Mouse (Mus musculus): ENCODE data around the gene Tst. TPM values are rescaled to one million over a fixed set of nuclear protein-coding genes. Genes with fewer than 3 reads are reported as not detected.

The Tst gene
- total and polyA plus RNA-seq, 3 experiments, result 0.93 to 4.3 (median 1.8) TPM

GRCm38 (mm10) chr15:78402423-78402822 is 3.3 kb downstream of the Tst start:
- Histone ChIP-seq H3K4me3 (ENCODE audit: low read depth, low read length) (no peak overlapping the region), H3K4me1 (ENCODE audit: insufficient read depth, low read depth, low read length) (peaks cover 23% of the 10 kb centered on the region), H3K36me3 (replicated peaks) (no peaks in the 10 kb centered on the region), H3K9me3 (replicated peaks) (no peaks in the 10 kb centered on the region), H3K27me3 (ENCODE audit: insufficient read depth, low read length) (peaks cover 67% of the 10 kb centered on the region)
- no peak for TF ChIP-seq GATA2 (IDR thresholded peaks at IDR 0.05; ENCODE audit: borderline replicate concordance, low read depth, low read length)
- TF ChIP-seq GATA1 (IDR thresholded peaks at IDR 0.05; ENCODE audit: borderline replicate concordance, low read length), result no peak
- TF ChIP-seq TAL1 (conservative IDR thresholded peaks at IDR 0.05; ENCODE audit: low read depth, low read length), result no peak
- TF ChIP-seq POLR2AphosphoS5 (IDR thresholded peaks at IDR 0.05; ENCODE audit: insufficient replicate concordance, low read depth, low read length), result no peak
- no peak for TF ChIP-seq CTCF (IDR thresholded peaks at IDR 0.05; ENCODE audit: low read depth, low read length)
- no peak for ATAC-seq (ENCODE audit: extremely low read depth, insufficient number of reproducible peaks, low FRiP score, poor library complexity, severe bottlenecking)
- no peak for DNase-seq (ENCODE audit: low spot score)

- ATAC-seq (ENCODE audit: extremely low read depth, insufficient number of reproducible peaks, low FRiP score, poor library complexity, severe bottlenecking), result no peak
- Histone ChIP-seq H3K36me3 (replicated peaks) (no peaks in the 10 kb centered on the region), H3K9me3 (replicated peaks) (no peaks in the 10 kb centered on the region), H3K27me3 (ENCODE audit: insufficient read depth, low read length) (peaks cover 67% of the 10 kb centered on the region), H3K4me1 (ENCODE audit: insufficient read depth, low read depth, low read length) (peaks cover 18% of the 10 kb centered on the region), H3K4me3 (ENCODE audit: low read depth, low read length) (no peak overlapping the region)
- no peak for TF ChIP-seq TAL1 (conservative IDR thresholded peaks at IDR 0.05; ENCODE audit: low read depth, low read length)
- no peak for TF ChIP-seq POLR2AphosphoS5 (IDR thresholded peaks at IDR 0.05; ENCODE audit: insufficient replicate concordance, low read depth, low read length)
- no peak for TF ChIP-seq GATA2 (IDR thresholded peaks at IDR 0.05; ENCODE audit: borderline replicate concordance, low read depth, low read length)
- DNase-seq (ENCODE audit: low spot score), result no peak
Observed at GRCm38 (mm10) chr15:78401921-78402320, 3.8 kb downstream of the Tst start.

- no peaks in the 10 kb centered on the region for H3K9me3 ChIP-seq (replicated peaks)
- H3K4me3 ChIP-seq (ENCODE audit: low read depth, low read length), result no peak overlapping the region
- DNase-seq (ENCODE audit: low spot score), result no peak
- H3K27me3 ChIP-seq (ENCODE audit: insufficient read depth, low read length), result peaks cover 69% of the 10 kb centered on the region
- ATAC-seq (ENCODE audit: extremely low read depth, insufficient number of reproducible peaks, low FRiP score, poor library complexity, severe bottlenecking), result no peak
- no peaks in the 10 kb centered on the region for H3K36me3 ChIP-seq (replicated peaks)
- peaks cover 12% of the 10 kb centered on the region for H3K4me1 ChIP-seq (ENCODE audit: insufficient read depth, low read depth, low read length)
- TF ChIP-seq GATA1 (IDR thresholded peaks at IDR 0.05; ENCODE audit: borderline replicate concordance, low read length) (no peak), CTCF (IDR thresholded peaks at IDR 0.05; ENCODE audit: low read depth, low read length) (no peak), TAL1 (conservative IDR thresholded peaks at IDR 0.05; ENCODE audit: low read depth, low read length) (no peak), GATA2 (IDR thresholded peaks at IDR 0.05; ENCODE audit: borderline replicate concordance, low read depth, low read length) (no peak), POLR2AphosphoS5 (IDR thresholded peaks at IDR 0.05; ENCODE audit: insufficient replicate concordance, low read depth, low read length) (no peak)
Observed at GRCm38 (mm10) chr15:78401345-78401744, 4.4 kb downstream of the Tst start.

DNA sequence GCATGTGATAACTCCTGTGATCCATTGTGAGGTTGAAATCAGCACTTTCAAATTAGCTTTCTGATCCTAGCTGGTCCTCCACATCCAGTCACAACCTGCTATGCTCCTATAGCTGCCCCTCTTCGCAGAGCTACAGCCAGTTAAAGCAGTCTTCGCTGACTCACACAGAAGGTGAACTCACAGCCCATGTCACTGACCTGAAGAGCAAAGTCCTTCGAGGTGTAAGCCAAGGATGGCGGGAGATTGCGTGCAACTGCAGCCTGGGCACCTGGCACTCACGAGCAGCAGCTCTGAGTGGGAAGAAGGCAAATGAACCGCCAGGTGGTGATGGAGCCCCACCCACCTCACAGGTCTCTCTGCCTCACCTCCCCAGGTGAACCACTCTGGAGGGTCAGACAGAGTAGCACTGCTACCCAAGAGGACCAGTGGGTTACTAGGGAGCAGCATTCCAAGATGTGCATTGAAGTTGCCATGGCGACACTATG is 10.2 kb downstream of the Tst start, which contains the start of gene Tex33:
Gene Tex33 (minus strand): TSS at position 435 of the 485 bp plus-strand sequence.
- Histone ChIP-seq H3K27me3 (ENCODE audit: insufficient read depth, low read length) (peaks cover 64% of the 10 kb centered on the region), H3K9me3 (replicated peaks) (no peaks in the 10 kb centered on the region), H3K4me3 (ENCODE audit: low read depth, low read length) (no peak within 1 kb of the TSS), H3K4me1 (ENCODE audit: insufficient read depth, low read depth, low read length) (no peaks in the 10 kb centered on the region), H3K36me3 (replicated peaks) (no peaks in the 10 kb centered on the region)
- ATAC-seq (ENCODE audit: extremely low read depth, insufficient number of reproducible peaks, low FRiP score, poor library complexity, severe bottlenecking), result no peak
- no peak for DNase-seq (ENCODE audit: low spot score)
- TF ChIP-seq CTCF (IDR thresholded peaks at IDR 0.05; ENCODE audit: low read depth, low read length), result no peak
- TF ChIP-seq GATA2 (IDR thresholded peaks at IDR 0.05; ENCODE audit: borderline replicate concordance, low read depth, low read length), result no peak
- no peak for TF ChIP-seq GATA1 (IDR thresholded peaks at IDR 0.05; ENCODE audit: borderline replicate concordance, low read length)
- TF ChIP-seq POLR2AphosphoS5 (IDR thresholded peaks at IDR 0.05; ENCODE audit: insufficient replicate concordance, low read depth, low read length), result no peak
- no peak for TF ChIP-seq TAL1 (conservative IDR thresholded peaks at IDR 0.05; ENCODE audit: low read depth, low read length)

DNA sequence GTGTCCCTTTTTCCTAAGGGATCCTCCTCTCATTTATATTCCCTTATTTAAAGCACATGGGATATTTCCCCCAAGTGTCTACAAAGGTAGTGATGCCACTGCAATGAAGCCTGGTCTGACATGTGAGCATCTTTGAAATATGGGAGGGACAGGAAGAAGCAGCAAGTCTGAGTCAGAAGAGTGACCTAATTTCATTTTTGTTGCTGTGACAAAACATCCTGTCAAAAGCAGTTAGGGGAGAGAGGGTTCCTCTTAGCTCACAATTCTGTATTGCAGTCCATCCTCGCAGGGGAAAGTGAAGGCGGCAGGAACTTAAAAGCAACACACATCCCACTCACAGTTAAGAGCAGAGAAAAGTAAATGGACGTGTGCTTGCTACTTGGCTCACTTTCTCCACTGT is 14.9 kb downstream of the Tst start:
- DNase-seq (ENCODE audit: low spot score) (no peak), ATAC-seq (ENCODE audit: extremely low read depth, insufficient number of reproducible peaks, low FRiP score, poor library complexity, severe bottlenecking) (no peak)
- no peaks in the 10 kb centered on the region for H3K4me1 ChIP-seq (ENCODE audit: insufficient read depth, low read depth, low read length)
- TF ChIP-seq POLR2AphosphoS5 (IDR thresholded peaks at IDR 0.05; ENCODE audit: insufficient replicate concordance, low read depth, low read length), result no peak
- no peak for TF ChIP-seq GATA1 (IDR thresholded peaks at IDR 0.05; ENCODE audit: borderline replicate concordance, low read length)
- no peak for TF ChIP-seq CTCF (IDR thresholded peaks at IDR 0.05; ENCODE audit: low read depth, low read length)
- no peak for TF ChIP-seq GATA2 (IDR thresholded peaks at IDR 0.05; ENCODE audit: borderline replicate concordance, low read depth, low read length)
- TF ChIP-seq TAL1 (conservative IDR thresholded peaks at IDR 0.05; ENCODE audit: low read depth, low read length), result no peak
- H3K9me3 ChIP-seq (replicated peaks), result no peaks in the 10 kb centered on the region
- H3K4me3 ChIP-seq (ENCODE audit: low read depth, low read length), result no peak overlapping the region
- peaks cover 63% of the 10 kb centered on the region for H3K27me3 ChIP-seq (ENCODE audit: insufficient read depth, low read length)
- H3K36me3 ChIP-seq (replicated peaks), result no peaks in the 10 kb centered on the region

GRCm38 (mm10) chr15:78385564-78385963 is 20.1 kb downstream of the Tst start:
- DNase-seq (ENCODE audit: low spot score) (no peak), ATAC-seq (ENCODE audit: extremely low read depth, insufficient number of reproducible peaks, low FRiP score, poor library complexity, severe bottlenecking) (no peak)
- no peaks in the 10 kb centered on the region for H3K4me1 ChIP-seq (ENCODE audit: insufficient read depth, low read depth, low read length)
- H3K36me3 ChIP-seq (replicated peaks), result no peaks in the 10 kb centered on the region
- H3K27me3 ChIP-seq (ENCODE audit: insufficient read depth, low read length), result peaks cover 52% of the 10 kb centered on the region
- H3K9me3 ChIP-seq (replicated peaks), result no peaks in the 10 kb centered on the region
- H3K4me3 ChIP-seq (ENCODE audit: low read depth, low read length), result no peak overlapping the region
- TF ChIP-seq POLR2AphosphoS5 (IDR thresholded peaks at IDR 0.05; ENCODE audit: insufficient replicate concordance, low read depth, low read length), result no peak
- no peak for TF ChIP-seq CTCF (IDR thresholded peaks at IDR 0.05; ENCODE audit: low read depth, low read length)
- no peak for TF ChIP-seq TAL1 (conservative IDR thresholded peaks at IDR 0.05; ENCODE audit: low read depth, low read length)
- no peak for TF ChIP-seq GATA2 (IDR thresholded peaks at IDR 0.05; ENCODE audit: borderline replicate concordance, low read depth, low read length)
- TF ChIP-seq GATA1 (IDR thresholded peaks at IDR 0.05; ENCODE audit: borderline replicate concordance, low read length), result no peak

All from G1E (cell line).